Mouse (Mus musculus) myocyte (in vitro differentiated cells): ENCODE measurements at regions not wholly inside any gene's neighbourhood (a gene's known extent, or its start where the extent isn't known, plus 50 kb on each side); places are given as distances from the start of the nearest gene placed in this dataset.

ENCODE experiments used
- CEBPB ChIP-seq: IDR thresholded peaks from 2 replicates; pipeline ENCODE4 v1.6.1; 2011; ENCODE audit warnings: mild to moderate bottlenecking, moderate library complexity; ENCODE audit not compliant: poor library complexity, insufficient read depth, severe bottlenecking
- E2F4 ChIP-seq: IDR thresholded peaks from one replicate; pipeline ENCODE4 v1.6.1; 2011; ENCODE audit warnings: mild to moderate bottlenecking, control low read depth, moderate library complexity; ENCODE audit not compliant: insufficient read depth
- MAX ChIP-seq: IDR thresholded peaks from one replicate; pipeline ENCODE4 v1.6.1; 2011; ENCODE audit warnings: low read depth, mild to moderate bottlenecking, control low read depth
- MYOD1 ChIP-seq, 3 experiments: IDR thresholded peaks; one replicate each; pipeline ENCODE4 v1.6.1; 2011; ENCODE audit warnings: control low read depth in 2 of 3, low read depth in 2 of 3, mild to moderate bottlenecking in 2 of 3, moderate library complexity in 1 of 3; ENCODE audit not compliant: insufficient read length in 2 of 3, control insufficient read depth in 1 of 3
- MYOG ChIP-seq, 3 experiments: IDR thresholded peaks; one replicate each; pipeline ENCODE4 v1.6.1; 2011; ENCODE audit warnings: control low read depth in 2 of 3, low read depth in 2 of 3, mild to moderate bottlenecking in 2 of 3; ENCODE audit not compliant: insufficient read length in 2 of 3, control insufficient read depth in 1 of 3, insufficient read depth in 1 of 3
- POLR2A ChIP-seq: IDR thresholded peaks from one replicate; pipeline ENCODE4 v1.6.1; 2011; ENCODE audit warnings: low read depth, mild to moderate bottlenecking, control low read depth, moderate library complexity; ENCODE audit not compliant: insufficient read length
- POLR2AphosphoS2 ChIP-seq: IDR thresholded peaks from one replicate; pipeline ENCODE4 v1.6.1; 2011; ENCODE audit warnings: low read depth, control low read depth; ENCODE audit not compliant: insufficient read length
- REST ChIP-seq: IDR thresholded peaks from one replicate; pipeline ENCODE4 v1.6.1; 2011; ENCODE audit warnings: mild to moderate bottlenecking, control low read depth, moderate library complexity; ENCODE audit not compliant: insufficient read depth, insufficient read length
- SRF ChIP-seq: IDR thresholded peaks from one replicate; pipeline ENCODE4 v1.6.1; 2011; ENCODE audit warnings: low read depth; ENCODE audit not compliant: control insufficient read depth, insufficient read length
- TCF12 ChIP-seq: IDR thresholded peaks from one replicate; pipeline ENCODE4 v1.6.1; 2011; ENCODE audit warnings: mild to moderate bottlenecking, control low read depth; ENCODE audit not compliant: poor library complexity, insufficient read depth, severe bottlenecking
- TCF3 ChIP-seq: IDR thresholded peaks from one replicate; pipeline ENCODE4 v1.6.1; 2011; ENCODE audit warnings: low read depth, control low read depth; ENCODE audit not compliant: insufficient read length
- USF1 ChIP-seq: IDR thresholded peaks from one replicate; pipeline ENCODE4 v1.6.1; 2011; ENCODE audit warnings: low read depth, mild to moderate bottlenecking, control low read depth, moderate library complexity

GRCm38 (mm10) chr11:20973141-20973540 is 118.0 kb upstream of the Peli1 start:
- TF ChIP-seq TCF12 (no peak), POLR2A (no peak), E2F4 (no peak), MAX (no peak), USF1 (no peak), CEBPB (no peak), POLR2AphosphoS2 (no peak), MYOD1 (IDR thresholded peaks at IDR 0.05; ENCODE audit: control insufficient read depth in 1 of 3, insufficient read length in 2 of 3, low read depth in 2 of 3) (no peak), REST (no peak), SRF (no peak), MYOG (IDR thresholded peaks at IDR 0.05; ENCODE audit: control insufficient read depth in 1 of 3, insufficient read depth in 1 of 3, insufficient read length in 2 of 3, low read depth in 2 of 3) (no peak), TCF3 (no peak)
